Mouse (Mus musculus) bone marrow macrophage, adult 2 months (primary cell): ENCODE data around the gene Gm28308. TPM values are rescaled to one million over a fixed set of nuclear protein-coding genes. Genes with fewer than 3 reads are reported as not detected.

Source experiments
- H3K27ac ChIP-seq: 2 replicates; pipeline ENCODE4 v1.5.1; 2012; ENCODE audit warnings: low read depth, low read length; ENCODE audit not compliant: insufficient read depth
- H3K4me1 ChIP-seq: 2 replicates; pipeline ENCODE4 v1.6.1; 2012; ENCODE audit warnings: low read length; ENCODE audit not compliant: control insufficient read depth, insufficient read depth
- H3K4me3 ChIP-seq: 2 replicates; pipeline ENCODE4 v1.5.1; 2012; ENCODE audit warnings: mild to moderate bottlenecking, low read length, moderate library complexity; ENCODE audit not compliant: insufficient read depth
- CTCF ChIP-seq: IDR thresholded peaks from 2 replicates; pipeline ENCODE4 v1.5.1; 2012; ENCODE audit warnings: low read depth, mild to moderate bottlenecking, low read length, moderate library complexity
- POLR2A ChIP-seq: IDR thresholded peaks from 2 replicates; pipeline ENCODE4 v1.6.1; 2012; ENCODE audit warnings: mild to moderate bottlenecking, low read depth, low read length, borderline replicate concordance
- polyA plus RNA-seq: library from polyadenylated mRNA; stranded (reverse); fragments of >200 nt; gene quantifications from 2 replicates; pipeline ENCODE4 v1.2.4, GENCODE M21; 2012; ENCODE audit not compliant: missing spikeins, insufficient read depth, insufficient read length

Gene Gm28308
- polyA plus RNA-seq, 1 experiment, result not detected

DNA sequence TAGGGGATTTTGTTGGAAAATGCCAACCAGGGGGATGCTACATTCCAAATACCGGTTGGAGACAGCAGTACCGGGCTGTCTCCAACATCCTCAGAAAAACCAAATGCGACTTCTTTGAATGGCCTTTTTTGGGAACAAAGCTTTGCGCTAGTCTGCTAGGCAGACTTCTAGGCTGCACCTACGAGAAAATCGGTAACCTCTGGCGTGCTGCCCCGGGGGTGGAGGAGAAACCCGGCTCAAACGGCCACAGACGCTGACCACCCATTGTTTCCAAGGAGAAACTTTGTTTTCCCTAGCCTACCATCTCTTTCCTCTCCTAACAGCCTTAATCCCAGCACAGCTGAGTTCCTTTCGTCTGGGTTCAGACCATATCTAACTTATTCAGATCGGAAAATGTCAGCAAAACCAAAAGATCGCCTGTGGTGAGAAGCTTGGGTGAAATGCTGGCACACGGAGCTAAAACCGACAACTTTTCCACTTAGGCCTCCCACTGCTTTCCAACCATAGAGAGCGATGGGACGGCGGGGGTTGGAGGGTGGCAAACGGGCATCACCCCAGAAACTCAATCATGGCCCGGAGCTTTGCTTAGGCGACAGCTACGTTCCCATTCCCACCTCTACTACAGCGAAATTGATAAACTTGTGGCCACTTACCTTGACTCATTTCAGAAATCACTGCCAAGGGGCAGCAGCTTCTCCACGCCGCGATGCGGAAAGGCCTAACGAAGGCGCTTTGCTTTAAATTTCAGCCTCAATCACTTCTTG, 26.7 kb upstream of the Gm28308 start:
- H3K4me1 ChIP-seq, result no peaks in the 10 kb centered on the region; the same call in 1 of the 2 replicates
- peak overlapping the region; percentile 37 for H3K4me3 ChIP-seq
- TF ChIP-seq CTCF (no peak), POLR2A (no peak)
- H3K27ac ChIP-seq, result no peak overlapping the region

DNA sequence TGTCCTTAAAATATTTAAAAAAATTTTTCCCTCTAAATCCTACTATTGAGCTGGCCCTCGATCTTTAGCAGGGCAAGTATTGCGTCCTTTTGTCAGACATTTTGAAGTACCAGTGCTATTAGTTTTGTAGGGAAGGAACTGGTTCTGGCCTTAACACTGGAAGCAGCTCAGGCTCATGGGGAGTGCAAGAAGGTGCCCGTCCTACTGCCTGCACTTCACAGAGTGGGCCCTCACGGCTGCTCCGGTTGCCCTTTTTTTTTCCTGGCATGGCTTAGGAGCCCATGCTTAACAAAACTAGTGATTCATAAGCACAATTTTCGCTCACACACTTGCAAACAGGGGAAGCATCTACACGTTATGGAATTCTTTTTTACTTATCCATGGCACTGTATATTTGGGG, 25.8 kb upstream of the Gm28308 start:
- Histone ChIP-seq H3K4me3 (no peak overlapping the region), H3K4me1 (no peaks in the 10 kb centered on the region; the same call in 1 of the 2 replicates), H3K27ac (no peak overlapping the region)
- TF ChIP-seq POLR2A, result no peak

DNA sequence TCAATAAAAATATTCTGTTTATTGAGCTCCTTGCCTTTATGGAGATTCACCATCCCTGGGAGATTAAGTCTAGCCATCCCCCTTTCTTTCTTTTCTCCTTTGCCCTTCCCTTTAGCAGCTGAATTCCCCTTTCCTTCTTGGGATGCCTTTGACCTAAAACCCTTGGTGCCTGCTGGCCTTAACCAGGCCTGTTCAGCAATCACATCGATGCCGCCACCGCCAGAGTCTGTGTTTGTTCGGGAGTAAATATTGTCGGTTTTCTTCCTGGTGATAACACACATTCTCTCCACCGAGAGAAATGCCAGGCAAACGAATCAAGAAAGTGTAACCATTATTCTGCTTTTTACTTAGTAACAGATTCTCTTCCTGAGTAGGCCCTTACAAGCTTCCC, 25.0 kb upstream of the Gm28308 start:
- Histone ChIP-seq H3K27ac (no peak overlapping the region), H3K4me1 (no peaks in the 10 kb centered on the region; the same call in 1 of the 2 replicates), H3K4me3 (no peak overlapping the region)
- TF ChIP-seq CTCF, result no peak
- TF ChIP-seq POLR2A, result no peak

DNA sequence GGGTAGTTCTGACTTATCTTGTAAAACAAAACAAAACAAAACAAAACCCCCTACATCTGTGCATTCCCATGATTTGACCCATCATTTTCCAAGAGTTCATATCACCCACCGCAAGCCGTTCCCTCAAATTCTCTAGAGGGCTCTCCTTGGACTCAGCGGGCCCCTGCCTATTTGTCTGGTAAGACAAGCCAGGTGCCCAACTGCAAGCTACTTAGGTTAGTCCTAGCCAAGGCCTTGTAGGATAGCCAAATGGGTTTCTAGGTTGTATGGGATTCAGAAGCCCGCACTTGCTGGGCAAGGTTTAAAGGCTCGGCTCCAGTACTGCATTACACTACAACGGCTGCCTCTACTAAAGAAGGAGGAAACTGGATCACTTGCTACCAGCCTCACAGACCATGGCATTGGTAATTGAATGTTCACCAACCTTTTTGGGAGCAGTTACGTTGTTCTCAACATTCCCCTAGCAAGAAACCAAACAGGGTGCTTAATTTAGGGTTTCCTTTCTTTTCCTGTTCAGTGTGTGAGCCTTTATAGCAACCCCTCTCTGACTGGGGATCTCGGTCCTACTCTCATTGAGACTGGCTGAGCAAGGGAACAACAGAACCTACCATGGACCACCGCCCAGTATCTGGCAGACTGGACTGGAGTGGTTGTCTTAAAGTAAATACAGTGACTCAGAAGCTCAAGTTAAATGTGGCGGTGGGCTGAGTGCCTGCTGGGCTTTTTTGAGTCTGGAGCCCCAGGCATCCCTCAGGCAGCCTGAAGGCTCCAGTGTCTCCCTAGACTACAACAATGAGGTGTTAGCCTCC, 24.4 kb upstream of the Gm28308 start:
- H3K27ac ChIP-seq, result no peak overlapping the region
- TF ChIP-seq CTCF, result no peak
- no peak for TF ChIP-seq POLR2A
- no peak overlapping the region for H3K4me3 ChIP-seq
- H3K4me1 ChIP-seq, result no peaks in the 10 kb centered on the region; the same call in 1 of the 2 replicates

DNA sequence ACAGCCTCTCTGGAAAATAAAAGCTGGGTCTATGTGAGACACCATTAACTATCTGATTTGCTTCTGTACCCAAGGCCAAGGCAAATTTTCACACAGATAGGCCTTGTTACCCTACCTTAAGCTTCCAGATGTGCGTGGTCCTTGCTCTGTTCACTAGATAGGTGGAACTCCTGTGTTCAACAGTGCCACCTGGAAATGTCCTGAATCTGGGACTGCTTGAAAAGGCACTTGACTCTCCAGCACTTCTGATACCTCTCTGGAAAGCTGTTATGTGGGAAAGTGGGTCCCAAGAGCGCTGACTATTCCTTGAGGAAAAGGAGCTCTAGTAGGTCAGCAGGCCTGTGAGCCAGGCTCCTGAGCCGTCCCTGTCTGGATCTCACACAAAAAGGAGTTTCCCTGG, 23.7 kb upstream of the Gm28308 start:
- Histone ChIP-seq H3K27ac (no peak overlapping the region), H3K4me3 (no peak overlapping the region), H3K4me1 (no peaks in the 10 kb centered on the region; the same call in 1 of the 2 replicates)
- no peak for TF ChIP-seq CTCF
- TF ChIP-seq POLR2A, result no peak

DNA sequence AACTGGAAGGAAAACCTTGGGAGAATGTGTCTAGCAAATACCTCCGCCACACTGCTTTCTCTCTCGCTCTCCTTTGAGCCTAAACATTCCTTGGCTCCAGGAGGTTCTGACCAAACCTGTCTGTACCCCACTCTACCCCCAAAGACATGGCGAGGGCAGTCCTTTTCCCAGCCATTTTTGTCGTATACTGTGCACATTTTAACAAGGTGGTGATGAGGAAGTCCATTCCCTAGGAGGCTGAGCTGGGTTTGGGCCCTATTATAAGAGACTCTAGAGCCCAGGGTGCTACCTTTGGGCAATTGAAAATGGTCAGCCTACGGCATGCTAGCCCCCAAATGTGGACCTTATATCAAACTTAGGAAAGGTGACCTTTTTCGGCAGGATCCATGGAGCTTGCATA, 22.7 kb upstream of the Gm28308 start:
- no peak overlapping the region for H3K27ac ChIP-seq
- H3K4me1 ChIP-seq, result no peaks in the 10 kb centered on the region; the same call in 1 of the 2 replicates
- H3K4me3 ChIP-seq, result no peak overlapping the region
- TF ChIP-seq CTCF (no peak), POLR2A (no peak)

DNA sequence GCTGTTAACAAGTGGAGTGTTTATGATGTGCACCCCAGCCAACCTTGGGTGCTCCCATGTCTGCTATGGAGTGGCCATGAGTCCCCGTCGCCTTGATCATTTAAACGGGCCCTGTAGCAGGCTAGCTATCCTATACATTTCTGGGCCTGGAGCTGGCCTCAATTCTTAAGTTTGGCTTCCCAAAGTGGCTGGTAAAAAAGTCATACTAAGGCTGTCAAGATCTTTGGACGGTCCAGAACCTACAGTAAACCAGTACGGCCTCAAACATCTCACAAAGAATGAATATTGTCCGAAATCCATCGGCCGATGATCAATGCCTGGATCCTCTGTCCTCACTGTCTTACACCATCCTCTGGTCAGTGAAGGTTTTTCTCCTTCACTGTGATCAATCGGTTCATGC, 22.1 kb upstream of the Gm28308 start:
- H3K27ac ChIP-seq, result no peak overlapping the region
- TF ChIP-seq CTCF (no peak), POLR2A (no peak)
- no peaks in the 10 kb centered on the region; the same call in 1 of the 2 replicates for H3K4me1 ChIP-seq
- no peak overlapping the region for H3K4me3 ChIP-seq

DNA sequence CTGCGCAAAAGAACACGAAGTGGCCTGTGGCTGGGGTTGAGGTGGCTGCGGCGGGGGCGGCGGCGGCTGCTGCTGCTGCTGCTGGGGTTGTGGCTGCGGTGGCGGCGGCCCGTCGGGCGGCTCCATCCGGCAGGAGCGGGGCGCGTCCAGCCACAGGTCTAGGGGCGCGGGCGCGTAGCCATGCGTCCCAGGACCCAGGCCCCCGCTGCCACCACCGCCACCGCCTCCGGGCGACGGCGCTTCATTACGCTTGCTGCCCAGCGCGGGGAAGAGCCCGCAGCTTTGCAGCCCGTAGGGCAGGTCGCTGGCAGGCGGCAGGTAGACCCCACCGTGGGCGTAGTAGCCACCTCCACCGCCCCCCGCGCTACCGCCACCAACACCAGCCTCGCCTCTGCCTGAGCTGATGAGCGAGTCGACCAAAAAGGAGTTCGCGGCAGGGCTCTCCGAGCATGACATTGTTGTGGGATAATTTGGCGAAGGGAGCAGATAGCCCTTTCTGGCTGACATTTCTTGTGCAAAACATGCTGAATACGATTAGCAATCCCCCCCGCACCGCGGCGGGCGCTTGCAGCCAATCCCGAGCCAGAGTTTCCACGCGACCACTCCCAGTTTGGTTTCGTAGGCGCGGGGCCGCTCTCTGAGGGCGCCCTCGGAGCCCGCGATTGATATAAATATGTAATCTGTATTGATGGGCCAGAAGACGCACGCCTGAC, 21.4 kb upstream of the Gm28308 start:
- H3K4me3 ChIP-seq, result no peak overlapping the region
- no peak for TF ChIP-seq CTCF
- no peak for TF ChIP-seq POLR2A
- no peak overlapping the region for H3K27ac ChIP-seq
- H3K4me1 ChIP-seq, result no peaks in the 10 kb centered on the region

DNA sequence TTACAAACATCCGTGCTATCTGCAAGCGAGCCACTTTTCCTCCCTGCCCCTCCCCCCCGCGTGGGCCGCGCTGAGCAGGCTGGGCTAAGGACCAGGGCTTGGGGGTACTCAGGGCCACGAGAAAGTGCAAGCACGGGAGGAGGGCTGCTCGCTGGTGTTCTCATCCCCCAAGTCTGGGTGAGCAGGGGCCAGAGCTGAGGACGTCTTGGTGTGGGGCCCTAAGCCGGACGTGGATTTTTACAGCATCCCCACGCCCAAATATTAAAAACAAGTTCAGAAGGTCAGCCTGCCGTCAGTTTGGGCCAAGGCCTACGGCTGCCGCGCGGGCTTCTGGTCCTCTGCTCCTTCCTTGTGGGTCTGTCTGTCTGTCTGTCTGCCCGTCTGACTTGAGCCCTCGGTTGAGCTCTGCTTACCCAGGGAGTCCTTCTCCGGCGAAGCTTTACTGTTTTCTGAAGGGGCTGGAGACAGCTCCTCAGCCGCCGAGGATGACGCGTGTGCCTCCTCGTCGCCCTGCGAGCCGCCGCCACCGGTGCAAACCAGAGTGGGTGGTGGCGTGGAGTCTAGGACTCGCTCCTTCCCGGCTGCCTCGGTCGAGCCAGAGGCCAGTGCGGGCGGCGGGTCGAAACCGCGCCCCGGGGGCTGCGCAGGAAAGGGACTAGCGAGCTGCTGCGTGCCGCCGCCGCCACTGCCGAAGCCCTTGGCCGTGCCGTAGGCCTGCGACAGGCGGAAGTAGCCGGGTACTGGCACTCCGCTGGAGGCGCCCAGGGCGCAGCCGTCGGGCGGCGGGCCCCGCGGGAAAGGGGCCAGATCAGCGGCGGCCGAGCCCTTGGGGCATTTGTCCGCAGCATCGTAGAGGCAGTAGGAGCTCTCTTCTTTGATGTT, 20.6 kb upstream of the Gm28308 start:
- Histone ChIP-seq H3K4me1 (no peaks in the 10 kb centered on the region), H3K4me3 (peak overlapping the region; percentile 11; the same call in 1 of the 2 replicates), H3K27ac (no peak overlapping the region)
- TF ChIP-seq POLR2A (no peak), CTCF (no peak)
